Mouse (Mus musculus) CH12.LX (cell line): ENCODE measurements around the gene Klrb1c.
A peak's percentile ranks its signal among the peaks of the same experiment; 100 is the strongest.

Source experiments
- CTCF ChIP-seq, 2 experiments: IDR thresholded peaks in 1 of 2; conservative IDR thresholded peaks in 1 of 2; 2 replicates each; pipeline ENCODE4 v1.5.1; 2011 to 2012; ENCODE audit warnings: low read depth in 2 of 2, low read length in 2 of 2, improper control_type of control experiment in 1 of 2, inconsistent platforms in 1 of 2, mild to moderate bottlenecking in 1 of 2, moderate library complexity in 1 of 2
- E2F4 ChIP-seq: IDR thresholded peaks from 2 replicates; pipeline ENCODE4 v1.6.1; 2011; ENCODE audit warnings: low read depth, low read length, improper control_type of control experiment; ENCODE audit not compliant: insufficient replicate concordance
- JUND ChIP-seq: conservative IDR thresholded peaks from 2 replicates; pipeline ENCODE4 v1.6.1; 2011; ENCODE audit warnings: low read depth, low read length, improper control_type of control experiment
- MAFK ChIP-seq: IDR thresholded peaks from 2 replicates; pipeline ENCODE4 v1.6.1; 2011; ENCODE audit warnings: low read length, improper control_type of control experiment; ENCODE audit not compliant: insufficient replicate concordance
- MAX ChIP-seq: IDR thresholded peaks from 2 replicates; pipeline ENCODE4 v1.6.1; 2011; ENCODE audit warnings: low read length, improper control_type of control experiment
- MAZ ChIP-seq: IDR thresholded peaks from 2 replicates; pipeline ENCODE4 v1.6.1; 2012; ENCODE audit warnings: low read depth, mild to moderate bottlenecking, inconsistent platforms, low read length, improper control_type of control experiment, moderate library complexity
- MYC ChIP-seq: IDR thresholded peaks from 2 replicates; pipeline ENCODE4 v1.6.1; 2011; ENCODE audit warnings: low read depth, mild to moderate bottlenecking, improper control_type of control experiment, low read length
- POLR2A ChIP-seq: IDR thresholded peaks from 2 replicates; pipeline ENCODE4 v1.6.1; 2011; ENCODE audit warnings: low read depth, mild to moderate bottlenecking, improper control_type of control experiment, low read length
- RAD21 ChIP-seq: IDR thresholded peaks from 2 replicates; pipeline ENCODE4 v1.6.1; 2011; ENCODE audit warnings: low read depth, mild to moderate bottlenecking, low read length, improper control_type of control experiment, moderate library complexity
- SIN3A ChIP-seq: IDR thresholded peaks from 2 replicates; pipeline ENCODE4 v1.6.1; 2012; ENCODE audit warnings: low read length, improper control_type of control experiment, inconsistent platforms
- SMC3 ChIP-seq: IDR thresholded peaks from 2 replicates; pipeline ENCODE4 v1.6.1; 2011; ENCODE audit warnings: low read depth, low read length, improper control_type of control experiment
- USF1 ChIP-seq: IDR thresholded peaks from 2 replicates; pipeline ENCODE4 v1.6.1; 2014; ENCODE audit warnings: low read depth, mild to moderate bottlenecking, inconsistent platforms, low read length, improper control_type of control experiment

DNA sequence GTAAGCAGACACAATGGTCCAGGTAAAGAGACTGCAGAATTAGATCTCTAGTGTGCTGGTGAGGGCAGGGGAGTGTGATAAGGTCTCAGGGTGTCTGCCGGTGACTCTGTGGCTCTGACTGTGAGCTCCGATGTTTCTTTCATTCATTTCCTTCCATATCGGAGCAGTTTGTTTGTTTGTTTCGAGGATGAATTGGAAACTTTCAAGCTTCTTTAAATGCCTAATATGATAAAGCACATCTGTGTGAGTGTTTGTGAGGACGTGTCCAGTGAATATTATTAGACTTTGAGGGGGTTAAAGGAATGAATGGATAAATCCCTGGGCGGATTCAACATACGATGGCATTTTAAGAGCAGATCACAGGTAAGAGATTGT is 10.9 kb upstream of the Klrb1c start:
- 0 out of 4 replicates have a peak, but pooled peaks of 1 of the 2 experiments have one; percentile 2 for TF ChIP-seq CTCF (conservative IDR thresholded peaks at IDR 0.05 in 1 of 2, IDR thresholded peaks at IDR 0.05 in 1 of 2; ENCODE audit: low read depth in 2 of 2, low read length in 2 of 2)
- no peak for TF ChIP-seq MAX
- TF ChIP-seq RAD21, result no peak
- TF ChIP-seq MAFK, result no peak
- no peak for TF ChIP-seq POLR2A
- no peak for TF ChIP-seq MYC
- TF ChIP-seq USF1, result no peak
- no peak for TF ChIP-seq JUND
- no peak for TF ChIP-seq SIN3A
- TF ChIP-seq SMC3, result no peak
- TF ChIP-seq E2F4, result no peak
- no peak for TF ChIP-seq MAZ
